ENCODE assay signal across 9 mouse cellular contexts in genomic region chr12:54460135-54460523, GRCm38 (mm10).
DNase-seq lines count a peak whose midpoint lies in the region.
"Had no signal": no experiment of that assay in that cellular context is flagged by ENCODE, and none has a peak within 500 bp of the region (broad histone marks: within the 10 kb centered on the region; RNA-seq: fewer than 3 reads in every experiment).

No protein-coding gene starts in this region.

- intact Hi-C loops in heart, postnatal 25 days (cut with DNase I) = no loop called here

- peak; percentile 2 for DNase-seq in cerebellum, adult 11-12 months
- DNase-seq in cerebellum, adult 11 months = no peak
- DNase-seq in right cerebral cortex, postnatal 4 days = peak; percentile 17
- no peak for DNase-seq in right cerebral cortex, postnatal 25 days
- peak; percentile 15 for DNase-seq in heart, postnatal 25 days (ENCODE audit: low spot score)
- DNase-seq in urinary bladder, postnatal 36 days (ENCODE audit: low spot score in 2 of 2) = peak; percentile 43 to 77
- DNase-seq in B cell, adult 2 months = no peak
- no peak for DNase-seq in retina, postnatal 1 day
- DNase-seq: liver, embryonic 13.5 days had no signal

Comparison
In these comparisons a context has a peak if more than half of its experiments do, and no peak if none do; other contexts are left out.
1. DNase-seq: peak in cerebellum, adult 11-12 months (single experiment), right cerebral cortex, postnatal 4 days (single experiment), heart, postnatal 25 days (single experiment) and urinary bladder, postnatal 36 days (2 of 2); none in cerebellum, adult 11 months (single experiment), right cerebral cortex, postnatal 25 days (single experiment), B cell, adult 2 months (0 of 2) and retina, postnatal 1 day (single experiment).